Mouse (Mus musculus) embryonic facial prominence, embryonic 15.5 days (tissue): ENCODE data around the gene B3gnt3. TPM values are rescaled to one million over a fixed set of nuclear protein-coding genes. Genes with fewer than 3 reads are reported as not detected.
"Not testable (repeated sequence)": the region's sequence is repeated elsewhere in the genome, so short reads cannot be mapped to it uniquely, and the experiment has no call there.

Experiments
- ATAC-seq: fragments of 200-750 bp; cut with Nextera tagmentation; 2 replicates; pipeline ENCODE4 v1.8.0; 2017; ENCODE audit warnings: low read depth, moderate TSS enrichment; ENCODE audit not compliant: insufficient number of reproducible peaks, low FRiP score, low TSS enrichment
- H3K27ac ChIP-seq: fragments of 300-500 bp; sonication (generic); replicated peaks from 2 replicates; pipeline ENCODE4 v1.5.1; 2015; ENCODE audit warnings: mild to moderate bottlenecking, inconsistent platforms
- H3K27me3 ChIP-seq: fragments of 300-500 bp; sonication (generic); 2 replicates; pipeline ENCODE4 v1.6.1; 2015; ENCODE audit warnings: inconsistent platforms
- H3K36me3 ChIP-seq: fragments of 300-500 bp; sonication (generic); 2 replicates; pipeline ENCODE4 v1.6.1; 2015; ENCODE audit warnings: mild to moderate bottlenecking, inconsistent platforms
- H3K4me1 ChIP-seq: fragments of 300-500 bp; sonication (generic); 2 replicates; pipeline ENCODE4 v1.6.1; 2015; ENCODE audit warnings: inconsistent platforms
- H3K4me2 ChIP-seq: fragments of 300-500 bp; sonication (generic); replicated peaks from 2 replicates; pipeline ENCODE4 v1.6.1; 2015; ENCODE audit warnings: mild to moderate bottlenecking, inconsistent platforms
- H3K4me3 ChIP-seq: fragments of 300-500 bp; sonication (generic); replicated peaks from 2 replicates; pipeline ENCODE4 v1.5.1; 2015; ENCODE audit warnings: mild to moderate bottlenecking, inconsistent platforms
- H3K9ac ChIP-seq: fragments of 300-500 bp; sonication (generic); 2 replicates; pipeline ENCODE4 v1.6.1; 2015; ENCODE audit warnings: inconsistent platforms
- H3K9me3 ChIP-seq: fragments of 300-500 bp; sonication (generic); replicated peaks from 2 replicates; pipeline ENCODE4 v1.6.1; 2016; ENCODE audit warnings: inconsistent platforms
- WGBS: fragments of 180-500 bp; shearing (Covaris S2); methylation state at CpG from one replicate; pipeline ENCODE4 v1.1.7; 2015; 5-methylcytosine and 5-hydroxymethylcytosine counted together
- polyA plus RNA-seq: library from polyadenylated mRNA; unstranded; fragments of >200 nt; fragmentation: Nextera tagmentation; extraction: Ambion mirVana; gene quantifications from 2 replicates; pipeline ENCODE4 v1.2.1, GENCODE M21; 2015

Gene B3gnt3
- polyA plus RNA-seq, 1 experiment from 2014 or later: 1.1 TPM

GRCm38 (mm10) chr8:71709800-71710446 is 8.3 kb upstream of the B3gnt3 start:
- 0 out of 2 replicates have a peak overlapping the region, but pooled peaks have one; percentile 12 for H3K4me3 ChIP-seq
- H3K9ac ChIP-seq: no peak overlapping the region
- no peaks in the 10 kb centered on the region for H3K9me3 ChIP-seq
- no peak for ATAC-seq
- no peaks in the 10 kb centered on the region for H3K4me1 ChIP-seq
- WGBS: 19% methylated on average over 25 of the region's 25 CpGs
- no peak overlapping the region for H3K27ac ChIP-seq
- peak overlapping the region; percentile 41 for H3K4me2 ChIP-seq
- H3K27me3 ChIP-seq: peaks cover 35% of the 10 kb centered on the region
- H3K36me3 ChIP-seq: no peaks in the 10 kb centered on the region

GRCm38 (mm10) chr8:71709134-71709799 is 7.7 kb upstream of the B3gnt3 start:
- H3K27ac ChIP-seq: no peak overlapping the region
- no peak for ATAC-seq
- no peak overlapping the region for H3K9ac ChIP-seq
- no peak overlapping the region for H3K4me3 ChIP-seq
- 39% methylated on average over 25 of the region's 25 CpGs for WGBS
- H3K36me3 ChIP-seq: no peaks in the 10 kb centered on the region
- H3K4me2 ChIP-seq: peak overlapping the region; percentile 41
- peaks cover 41% of the 10 kb centered on the region for H3K27me3 ChIP-seq
- H3K4me1 ChIP-seq: no peaks in the 10 kb centered on the region
- no peaks in the 10 kb centered on the region for H3K9me3 ChIP-seq

GRCm38 (mm10) chr8:71707874-71708273 is 6.3 kb upstream of the B3gnt3 start:
- no peak overlapping the region for H3K4me3 ChIP-seq
- no peaks in the 10 kb centered on the region for H3K4me1 ChIP-seq
- H3K36me3 ChIP-seq: no peaks in the 10 kb centered on the region
- 32% methylated on average over 8 of the region's 8 CpGs for WGBS
- H3K9me3 ChIP-seq: no peaks in the 10 kb centered on the region
- no peak overlapping the region for H3K9ac ChIP-seq
- H3K27ac ChIP-seq: no peak overlapping the region
- H3K4me2 ChIP-seq: no peak overlapping the region
- no peak for ATAC-seq
- H3K27me3 ChIP-seq: peaks cover 50% of the 10 kb centered on the region

GRCm38 (mm10) chr8:71703400-71703799 is 1.8 kb upstream of the B3gnt3 start:
- not testable (repeated sequence) for H3K36me3 ChIP-seq, H3K27ac ChIP-seq, H3K9ac ChIP-seq, H3K9me3 ChIP-seq, H3K4me3 ChIP-seq, ATAC-seq, H3K4me1 ChIP-seq, H3K4me2 ChIP-seq
- H3K27me3 ChIP-seq: peaks cover 82% of the 10 kb centered on the region

- ATAC-seq: no peak
- Histone ChIP-seq H3K27ac (no peak overlapping the region), H3K9ac (no peak overlapping the region), H3K27me3 (peaks cover 81% of the 10 kb centered on the region), H3K9me3 (no peaks in the 10 kb centered on the region), H3K4me1 (peaks cover 8% of the 10 kb centered on the region), H3K36me3 (no peaks in the 10 kb centered on the region), H3K4me3 (no peak overlapping the region), H3K4me2 (no peak overlapping the region)
- 81% methylated on average over 3 of the region's 3 CpGs for WGBS
Observed at GRCm38 (mm10) chr8:71702923-71703322, 1.3 kb upstream of the B3gnt3 start.

- H3K9ac ChIP-seq: no peak overlapping the region
- H3K36me3 ChIP-seq: no peaks in the 10 kb centered on the region
- no peak overlapping the region for H3K4me3 ChIP-seq
- no peak for ATAC-seq
- WGBS: 35% methylated on average over 4 of the region's 4 CpGs
- peaks cover 72% of the 10 kb centered on the region for H3K27me3 ChIP-seq
- no peak overlapping the region for H3K4me2 ChIP-seq
- peaks cover 8% of the 10 kb centered on the region for H3K4me1 ChIP-seq
- no peaks in the 10 kb centered on the region for H3K9me3 ChIP-seq
- H3K27ac ChIP-seq: no peak overlapping the region
Observed at GRCm38 (mm10) chr8:71702087-71702432, 471 bp upstream of the B3gnt3 start.

GRCm38 (mm10) chr8:71700493-71701269 is 908 bp downstream of the B3gnt3 start:
- H3K4me3 ChIP-seq: peak overlapping the region; percentile 27
- no peaks in the 10 kb centered on the region for H3K9me3 ChIP-seq
- H3K9ac ChIP-seq: no peak overlapping the region
- ATAC-seq: no peak
- no peaks in the 10 kb centered on the region for H3K36me3 ChIP-seq
- H3K4me2 ChIP-seq: peak overlapping the region; percentile 40
- 7% methylated on average over 29 of the region's 29 CpGs for WGBS
- H3K27me3 ChIP-seq: peaks cover 76% of the 10 kb centered on the region
- no peak overlapping the region for H3K27ac ChIP-seq
- peaks cover 8% of the 10 kb centered on the region for H3K4me1 ChIP-seq

- H3K27ac ChIP-seq, H3K36me3 ChIP-seq, H3K4me3 ChIP-seq, ATAC-seq, H3K9ac ChIP-seq, H3K9me3 ChIP-seq, H3K4me2 ChIP-seq: not testable (repeated sequence)
- peaks cover 16% of the 10 kb centered on the region for H3K4me1 ChIP-seq
- 60% methylated on average over 12 of the region's 12 CpGs for WGBS
- peaks cover 85% of the 10 kb centered on the region for H3K27me3 ChIP-seq
Observed at GRCm38 (mm10) chr8:71695456-71695855, 6.1 kb downstream of the B3gnt3 start.

GRCm38 (mm10) chr8:71693166-71694041 is 8.2 kb downstream of the B3gnt3 start:
- Histone ChIP-seq H3K4me2 (peak overlapping the region; percentile 41), H3K9me3 (no peaks in the 10 kb centered on the region), H3K4me1 (peaks cover 15% of the 10 kb centered on the region), H3K4me3 (peak overlapping the region; percentile 22), H3K27me3 (peaks cover 85% of the 10 kb centered on the region), H3K9ac (no peak overlapping the region), H3K36me3 (no peaks in the 10 kb centered on the region), H3K27ac (no peak overlapping the region)
- ATAC-seq: no peak
- WGBS: 7% methylated on average over 68 of the region's 68 CpGs

GRCm38 (mm10) chr8:71692509-71692908 is 9.1 kb downstream of the B3gnt3 start:
- ATAC-seq: no peak
- peaks cover 91% of the 10 kb centered on the region for H3K27me3 ChIP-seq
- no peaks in the 10 kb centered on the region for H3K36me3 ChIP-seq
- no peaks in the 10 kb centered on the region for H3K9me3 ChIP-seq
- H3K27ac ChIP-seq: no peak overlapping the region
- H3K4me2 ChIP-seq: no peak overlapping the region; the same call in 1 of the 2 replicates
- H3K9ac ChIP-seq: no peak overlapping the region
- WGBS: 7% methylated on average over 30 of the region's 30 CpGs
- H3K4me3 ChIP-seq: 0 out of 2 replicates have a peak overlapping the region, but pooled peaks have one; percentile 2
- peaks cover 19% of the 10 kb centered on the region for H3K4me1 ChIP-seq

GRCm38 (mm10) chr8:71689028-71689427 is 12.6 kb downstream of the B3gnt3 start, which contains the start of gene Insl3:
Gene Insl3, plus strand, starts transcription at chr8:71689214.
- H3K9ac ChIP-seq: no peak within 1 kb of the TSS
- ATAC-seq: no peak

More at GRCm38 (mm10) chr8:71689028-71689427, 12.6 kb downstream of the B3gnt3 start, which contains the start of gene Insl3:
- Histone ChIP-seq H3K27ac (no peak within 1 kb of the TSS), H3K27me3 (peaks cover 100% of the 10 kb centered on the region), H3K4me2 (no peak within 1 kb of the TSS), H3K36me3 (no peaks in the 10 kb centered on the region), H3K4me3 (no peak within 1 kb of the TSS), H3K4me1 (peaks cover 39% of the 10 kb centered on the region), H3K9me3 (no peaks in the 10 kb centered on the region)
- 6% methylated on average over 33 of the region's 33 CpGs for WGBS
